ENCODE assay signal across 22 mouse cellular contexts in the genomic region with DNA sequence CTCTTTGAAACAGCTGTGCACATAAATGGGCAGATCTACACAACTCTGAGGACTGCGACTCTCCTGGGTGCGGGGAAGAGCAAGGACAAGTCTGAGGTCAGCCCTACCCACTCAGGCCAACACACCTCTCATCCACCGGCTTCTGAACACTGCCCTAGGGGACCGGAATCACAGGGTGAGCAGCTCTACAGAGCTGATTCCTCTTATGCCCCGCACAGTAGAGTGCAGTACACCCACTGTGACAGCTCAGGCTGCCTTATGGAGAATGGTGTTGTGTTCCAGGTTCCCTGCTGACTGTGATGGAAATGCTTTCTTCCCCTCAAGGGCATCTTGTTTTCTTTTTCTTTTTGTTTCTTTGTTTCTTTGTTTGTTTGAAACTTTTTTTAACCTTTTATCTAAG.
A peak's percentile ranks its signal among the peaks of the same experiment; 100 is the strongest.
DNase-seq lines count a peak whose midpoint lies in the region; ATAC-seq and TF ChIP-seq lines count a peak whose summit lies in the region.
"Had no signal": no experiment of that assay in that cellular context is flagged by ENCODE, and none has a peak within 500 bp of the region (broad histone marks: within the 10 kb centered on the region; RNA-seq: fewer than 3 reads in every experiment).

No protein-coding gene starts in this region.

- H3K4me3 ChIP-seq in stomach, embryonic 14.5 days (ENCODE audit: low read depth, low read length), result no peak overlapping the region
- H3K4me3 ChIP-seq in stomach, postnatal 0 days (ENCODE audit: low read depth, low read length), result no peak overlapping the region
- H3K4me3 ChIP-seq: embryonic facial prominence, embryonic 12.5 days; heart, embryonic 10.5 days; hindbrain, embryonic 12.5 days had no signal

- peak; percentile 2 for DNase-seq in cerebellum, adult 9-11 months
- DNase-seq in cerebellum, postnatal 4 days (ENCODE audit: low spot score in 2 of 2), result no peak
- DNase-seq in stomach, postnatal 0 days (ENCODE audit: low spot score), result no peak
- DNase-seq in WW6 (ENCODE audit: low read depth, low spot score) (peak; percentile 1), adipocyte (ENCODE audit: low spot score) (no peak)
- DNase-seq: adrenal gland, adult 2 months; adrenal gland, postnatal 36 days; gastrocnemius, postnatal 10 days; heart, adult 18-20 months; heart, postnatal 10 days; heart, postnatal 4 days; kidney, adult 8-10 months had no signal

- no peaks in the 10 kb centered on the region for H3K27me3 ChIP-seq in stomach, embryonic 14.5 days (ENCODE audit: control insufficient read depth, insufficient read depth, low read length)
- no peaks in the 10 kb centered on the region for H3K27me3 ChIP-seq in stomach, postnatal 0 days (ENCODE audit: control insufficient read depth, insufficient read depth, low read length)
- H3K27me3 ChIP-seq: CH12.LX; embryonic facial prominence, embryonic 12.5 days; hindbrain, embryonic 12.5 days; Patski had no signal

- 0 out of 2 replicates have a peak, but pooled peaks have one; percentile 18 for ATAC-seq in stomach, embryonic 14.5 days (ENCODE audit: insufficient number of reproducible peaks, insufficient read depth, low FRiP score, low read depth)
- no peak for ATAC-seq in stomach, postnatal 0 days (ENCODE audit: low FRiP score, low TSS enrichment)
- ATAC-seq: forebrain, embryonic 16.5 days; hindbrain, embryonic 16.5 days; inflammation-experienced regulatory T-cells, adult 6 months; intestine, postnatal 0 days; Patski had no signal

- H3K9me3 ChIP-seq in stomach, embryonic 14.5 days (ENCODE audit: control insufficient read depth, low read depth, low read length), result no peaks in the 10 kb centered on the region
- H3K9me3 ChIP-seq in stomach, postnatal 0 days (ENCODE audit: control insufficient read depth, low read length), result no peaks in the 10 kb centered on the region
- H3K9me3 ChIP-seq: embryonic facial prominence, embryonic 12.5 days; heart, embryonic 10.5 days; hindbrain, embryonic 12.5 days had no signal

- H3K27ac ChIP-seq in stomach, embryonic 14.5 days (ENCODE audit: low read length), result no peak overlapping the region
- no peak overlapping the region for H3K27ac ChIP-seq in stomach, postnatal 0 days (replicated peaks)
- H3K27ac ChIP-seq: embryonic facial prominence, embryonic 12.5 days; heart, embryonic 10.5 days; hindbrain, embryonic 12.5 days had no signal

- no peak for TF ChIP-seq EP300 in stomach, postnatal 0 days (optimal IDR thresholded peaks at IDR 0.05)

- no peak overlapping the region for H3K9ac ChIP-seq in stomach, embryonic 14.5 days (replicated peaks; ENCODE audit: low read depth, low read length)
- H3K9ac ChIP-seq in stomach, postnatal 0 days (ENCODE audit: low read length), result no peak overlapping the region
- H3K9ac ChIP-seq: embryonic facial prominence, embryonic 12.5 days; hindbrain, embryonic 12.5 days had no signal

- no peak overlapping the region for H3K4me2 ChIP-seq in stomach, embryonic 14.5 days (replicated peaks; ENCODE audit: low read depth, low read length)
- no peak overlapping the region for H3K4me2 ChIP-seq in stomach, postnatal 0 days (replicated peaks; ENCODE audit: low read depth)
- H3K4me2 ChIP-seq: embryonic facial prominence, embryonic 12.5 days; hindbrain, embryonic 12.5 days had no signal

- H3K36me3 ChIP-seq in stomach, embryonic 14.5 days (ENCODE audit: control insufficient read depth, insufficient read depth, low read length), result no peaks in the 10 kb centered on the region
- no peaks in the 10 kb centered on the region for H3K36me3 ChIP-seq in stomach, postnatal 0 days (ENCODE audit: control insufficient read depth, insufficient read depth, low read length)
- H3K36me3 ChIP-seq: embryonic facial prominence, embryonic 12.5 days; heart, embryonic 10.5 days; hindbrain, embryonic 12.5 days had no signal

- no peak for TF ChIP-seq CTCF in stomach, postnatal 0 days (IDR thresholded peaks at IDR 0.05; ENCODE audit: low read depth)

- WGBS in stomach, embryonic 14.5 days, result 38% methylated on average over 5 of the region's 5 CpGs
- 41% methylated on average over 5 of the region's 5 CpGs for WGBS in stomach, postnatal 0 days

- no peaks in the 10 kb centered on the region for H3K4me1 ChIP-seq in stomach, embryonic 14.5 days (ENCODE audit: control insufficient read depth, insufficient read depth, low read length)
- no peaks in the 10 kb centered on the region for H3K4me1 ChIP-seq in stomach, postnatal 0 days (replicated peaks; ENCODE audit: control insufficient read depth, insufficient read depth)
- H3K4me1 ChIP-seq: embryonic facial prominence, embryonic 12.5 days; heart, embryonic 10.5 days; hindbrain, embryonic 12.5 days had no signal

Comparison
In these comparisons a context has a peak if more than half of its experiments do, and no peak if none do; other contexts are left out.
1. DNase-seq: peak in cerebellum, adult 9-11 months (single experiment) and WW6 (single experiment); none in cerebellum, postnatal 4 days (0 of 2), stomach, postnatal 0 days (single experiment) and adipocyte (single experiment).